Mouse (Mus musculus): Measurements from ENCODE around the gene Cenpn.

The Cenpn gene

GRCm38 (mm10) chr8:116928588-116928987, 7.1 kb downstream of the Cenpn start:
- in situ Hi-C loops (cut with MboI; ENCODE audit: low pct_unique_long_range_greater_than_20kb in 1 of 2, low sequenced_read_pairs in 2 of 2, unreplicated experiment in 1 of 2) = no loop called here

- in situ Hi-C loops (cut with MboI; ENCODE audit: low pct_unique_long_range_greater_than_20kb in 1 of 2, low sequenced_read_pairs in 2 of 2, unreplicated experiment in 1 of 2) = no loop called here
Observed at GRCm38 (mm10) chr8:116934976-116935375, 13.4 kb downstream of the Cenpn start.

GRCm38 (mm10) chr8:116935506-116935905, 14.0 kb downstream of the Cenpn start:
- in situ Hi-C loops (cut with MboI; ENCODE audit: low pct_unique_long_range_greater_than_20kb in 1 of 2, low sequenced_read_pairs in 2 of 2, unreplicated experiment in 1 of 2) = no loop called here

GRCm38 (mm10) chr8:116942284-116943058, 20.9 kb downstream of the Cenpn start:
- in situ Hi-C loops (cut with MboI; ENCODE audit: low pct_unique_long_range_greater_than_20kb in 1 of 2, low sequenced_read_pairs in 2 of 2, unreplicated experiment in 1 of 2) = loop anchor here in 1 of 2 experiments (5.0 kb wide), 1 partner anchor 35 kb away; the partner anchor contains the start of gene 1700030J22Rik

GRCm38 (mm10) chr8:116943161-116943554, 21.6 kb downstream of the Cenpn start, which contains the start of gene Atmin:
Atmin (plus strand) TSS chr8:116943393.
- in situ Hi-C loops (cut with MboI; ENCODE audit: low pct_unique_long_range_greater_than_20kb in 1 of 2, low sequenced_read_pairs in 2 of 2, unreplicated experiment in 1 of 2) = loop anchor here in 1 of 2 experiments (5.0 kb wide), 1 partner anchor 34 kb away; the partner anchor contains the start of gene 1700030J22Rik

- in situ Hi-C loops (cut with MboI; ENCODE audit: low pct_unique_long_range_greater_than_20kb in 1 of 2, low sequenced_read_pairs in 2 of 2, unreplicated experiment in 1 of 2) = loop anchor here in 1 of 2 experiments (5.0 kb wide), 1 partner anchor 34 kb away; the partner anchor contains the start of gene 1700030J22Rik
Observed at GRCm38 (mm10) chr8:116943555-116944384, 22.2 kb downstream of the Cenpn start.

- in situ Hi-C loops (cut with MboI; ENCODE audit: low pct_unique_long_range_greater_than_20kb in 1 of 2, low sequenced_read_pairs in 2 of 2, unreplicated experiment in 1 of 2) = loop anchor here in 1 of 2 experiments (5.0 kb wide), 1 partner anchor 33 kb away; the partner anchor contains the start of gene 1700030J22Rik
Observed at GRCm38 (mm10) chr8:116944385-116944696, 22.8 kb downstream of the Cenpn start.

GRCm38 (mm10) chr8:116945169-116945910, 23.8 kb downstream of the Cenpn start:
- in situ Hi-C loops (cut with MboI; ENCODE audit: low pct_unique_long_range_greater_than_20kb in 1 of 2, low sequenced_read_pairs in 2 of 2, unreplicated experiment in 1 of 2) = no loop called here

- in situ Hi-C loops (cut with MboI; ENCODE audit: low pct_unique_long_range_greater_than_20kb in 1 of 2, low sequenced_read_pairs in 2 of 2, unreplicated experiment in 1 of 2) = no loop called here
Observed at GRCm38 (mm10) chr8:116946268-116946838, 24.8 kb downstream of the Cenpn start.

GRCm38 (mm10) chr8:116946851-116947250, 25.3 kb downstream of the Cenpn start:
- in situ Hi-C loops (cut with MboI; ENCODE audit: low pct_unique_long_range_greater_than_20kb in 1 of 2, low sequenced_read_pairs in 2 of 2, unreplicated experiment in 1 of 2) = no loop called here

GRCm38 (mm10) chr8:116947589-116947988, 26.1 kb downstream of the Cenpn start:
- in situ Hi-C loops (cut with MboI; ENCODE audit: low pct_unique_long_range_greater_than_20kb in 1 of 2, low sequenced_read_pairs in 2 of 2, unreplicated experiment in 1 of 2) = no loop called here

GRCm38 (mm10) chr8:116951369-116951768, 29.8 kb downstream of the Cenpn start:
- in situ Hi-C loops (cut with MboI; ENCODE audit: low pct_unique_long_range_greater_than_20kb in 1 of 2, low sequenced_read_pairs in 2 of 2, unreplicated experiment in 1 of 2) = no loop called here

GRCm38 (mm10) chr8:116951778-116952177, 30.2 kb downstream of the Cenpn start:
- in situ Hi-C loops (cut with MboI; ENCODE audit: low pct_unique_long_range_greater_than_20kb in 1 of 2, low sequenced_read_pairs in 2 of 2, unreplicated experiment in 1 of 2) = no loop called here

GRCm38 (mm10) chr8:116952428-116952827, 30.9 kb downstream of the Cenpn start:
- in situ Hi-C loops (cut with MboI; ENCODE audit: low pct_unique_long_range_greater_than_20kb in 1 of 2, low sequenced_read_pairs in 2 of 2, unreplicated experiment in 1 of 2) = no loop called here

- in situ Hi-C loops (cut with MboI; ENCODE audit: low pct_unique_long_range_greater_than_20kb in 1 of 2, low sequenced_read_pairs in 2 of 2, unreplicated experiment in 1 of 2) = no loop called here
Observed at GRCm38 (mm10) chr8:116954415-116954814, 32.9 kb downstream of the Cenpn start.

GRCm38 (mm10) chr8:116969531-116969930, 48.0 kb downstream of the Cenpn start:
- in situ Hi-C loops (cut with MboI; ENCODE audit: low pct_unique_long_range_greater_than_20kb in 1 of 2, low sequenced_read_pairs in 2 of 2, unreplicated experiment in 1 of 2) = no loop called here

- in situ Hi-C loops (cut with MboI; ENCODE audit: low pct_unique_long_range_greater_than_20kb in 1 of 2, low sequenced_read_pairs in 2 of 2, unreplicated experiment in 1 of 2) = loop anchor here in 1 of 2 experiments (5.0 kb wide), 1 partner anchor 33 kb away; the partner anchor contains the start of gene Atmin
Observed at GRCm38 (mm10) chr8:116975066-116975465, 53.5 kb downstream of the Cenpn start.

GRCm38 (mm10) chr8:116975606-116976005, 54.1 kb downstream of the Cenpn start:
- in situ Hi-C loops (cut with MboI; ENCODE audit: low pct_unique_long_range_greater_than_20kb in 1 of 2, low sequenced_read_pairs in 2 of 2, unreplicated experiment in 1 of 2) = loop anchor here in 1 of 2 experiments (5.0 kb wide), 1 partner anchor 33 kb away; the partner anchor contains the start of gene Atmin

Data from mouse embryonic stem cell (cell line).